Mouse (Mus musculus): Measurements from ENCODE around the gene Anxa5. TPM values are rescaled to one million over a fixed set of nuclear protein-coding genes. Genes with fewer than 3 reads are reported as not detected.

The Anxa5 gene
- polyA plus RNA-seq, 1 experiment from 2014 or later = 348 TPM

DNA sequence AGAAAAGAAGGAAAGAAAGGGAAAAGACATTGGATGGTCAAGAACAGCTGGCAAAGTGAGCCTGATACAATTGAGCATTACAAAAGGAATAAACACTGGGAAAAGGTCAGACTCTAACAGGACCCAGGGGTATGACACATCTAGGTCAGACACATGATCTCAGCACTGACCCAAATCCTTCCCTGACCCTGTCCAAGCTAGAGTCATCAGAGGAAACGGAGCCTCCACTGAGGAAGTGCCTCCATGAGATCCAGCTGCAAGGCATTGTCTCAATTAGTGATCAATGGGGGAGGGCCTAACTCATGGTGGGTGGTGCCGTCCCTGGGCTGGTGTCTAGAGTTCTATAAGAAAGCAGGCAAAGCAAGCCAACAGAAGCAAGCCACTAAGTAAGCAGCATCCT is 6.8 kb downstream of the Anxa5 start:
- no peak for TF ChIP-seq CTCF (IDR thresholded peaks at IDR 0.05; ENCODE audit: low read depth)
- Histone ChIP-seq H3K4me2 (no peak overlapping the region), H3K27me3 (ENCODE audit: insufficient read depth, low read length) (no peaks in the 10 kb centered on the region), H3K36me3 (ENCODE audit: insufficient read depth) (0 out of 2 replicates have a peak, but pooled peaks cover under 1% of the 10 kb centered on the region), H3K27ac (ENCODE audit: low read depth) (no peak overlapping the region), H3K4me1 (ENCODE audit: insufficient read depth) (peaks cover 6% of the 10 kb centered on the region; the same call in 1 of the 2 replicates), H3K9me3 (ENCODE audit: low read depth, low read length) (no peaks in the 10 kb centered on the region), H3K4me3 (ENCODE audit: low read depth, low read length) (no peak overlapping the region), H3K9ac (no peak overlapping the region)
- DNase-seq = no peak
- ATAC-seq (ENCODE audit: insufficient read depth) = no peak
- 57% methylated on average over 2 of the region's 2 CpGs for WGBS

DNA sequence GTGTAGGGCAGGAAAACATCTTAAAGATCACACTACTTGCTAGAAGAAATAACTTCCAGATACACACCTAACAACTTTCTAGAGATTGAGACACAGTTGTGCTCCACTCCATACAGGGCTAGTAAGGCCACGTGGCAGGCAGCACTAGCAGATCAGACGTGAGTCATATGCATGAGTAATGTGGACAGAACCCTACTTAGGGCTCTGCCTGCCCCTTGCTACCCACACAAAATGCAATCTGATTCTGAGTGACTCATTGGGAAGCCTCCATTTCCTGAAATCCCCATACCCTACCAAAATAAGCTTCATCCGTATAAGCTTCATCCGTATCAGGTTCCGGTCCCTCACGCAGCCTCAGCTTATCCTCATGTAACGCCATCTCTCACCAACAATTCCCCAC is 8.1 kb downstream of the Anxa5 start:
- Histone ChIP-seq H3K4me3 (ENCODE audit: low read depth, low read length) (no peak overlapping the region), H3K9ac (no peak overlapping the region), H3K36me3 (ENCODE audit: insufficient read depth) (peaks cover 12% of the 10 kb centered on the region), H3K27me3 (ENCODE audit: insufficient read depth, low read length) (no peaks in the 10 kb centered on the region), H3K9me3 (ENCODE audit: low read depth, low read length) (no peaks in the 10 kb centered on the region), H3K4me2 (no peak overlapping the region), H3K27ac (ENCODE audit: low read depth) (no peak overlapping the region), H3K4me1 (ENCODE audit: insufficient read depth) (no peaks in the 10 kb centered on the region)
- no peak for ATAC-seq (ENCODE audit: insufficient read depth)
- no peak for DNase-seq
- WGBS = 86% methylated on average over 7 of the region's 7 CpGs
- TF ChIP-seq CTCF (IDR thresholded peaks at IDR 0.05; ENCODE audit: low read depth) = no peak

DNA sequence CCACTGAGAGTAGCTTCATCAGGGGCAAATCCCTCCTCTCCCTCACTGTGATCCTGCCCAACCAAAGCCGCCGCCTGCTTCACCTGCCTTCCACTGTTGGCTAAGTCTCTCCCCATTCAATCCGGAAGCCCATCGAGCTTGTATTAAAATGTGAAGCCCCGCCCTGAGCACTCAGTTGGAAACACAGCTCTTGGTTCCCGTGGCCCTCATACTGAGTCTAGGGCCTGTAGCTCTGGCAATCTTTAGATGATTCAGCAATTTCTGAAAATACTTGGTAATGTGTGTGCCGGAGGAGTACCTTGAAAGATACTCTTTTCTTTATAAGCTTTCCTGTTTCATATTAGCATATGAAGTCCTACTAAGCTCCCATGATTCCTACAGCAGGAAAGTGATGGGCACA is 10.2 kb downstream of the Anxa5 start:
- Histone ChIP-seq H3K4me3 (ENCODE audit: low read depth, low read length) (no peak overlapping the region), H3K4me1 (ENCODE audit: insufficient read depth) (no peaks in the 10 kb centered on the region), H3K27me3 (ENCODE audit: insufficient read depth, low read length) (no peaks in the 10 kb centered on the region), H3K27ac (ENCODE audit: low read depth) (no peak overlapping the region), H3K9ac (no peak overlapping the region), H3K36me3 (ENCODE audit: insufficient read depth) (peaks cover 31% of the 10 kb centered on the region), H3K9me3 (ENCODE audit: low read depth, low read length) (no peaks in the 10 kb centered on the region), H3K4me2 (no peak overlapping the region)
- WGBS = 56% methylated on average over 7 of the region's 7 CpGs
- ATAC-seq (ENCODE audit: insufficient read depth) = no peak
- TF ChIP-seq CTCF (IDR thresholded peaks at IDR 0.05; ENCODE audit: low read depth) = no peak
- peak; percentile 15 for DNase-seq

DNA sequence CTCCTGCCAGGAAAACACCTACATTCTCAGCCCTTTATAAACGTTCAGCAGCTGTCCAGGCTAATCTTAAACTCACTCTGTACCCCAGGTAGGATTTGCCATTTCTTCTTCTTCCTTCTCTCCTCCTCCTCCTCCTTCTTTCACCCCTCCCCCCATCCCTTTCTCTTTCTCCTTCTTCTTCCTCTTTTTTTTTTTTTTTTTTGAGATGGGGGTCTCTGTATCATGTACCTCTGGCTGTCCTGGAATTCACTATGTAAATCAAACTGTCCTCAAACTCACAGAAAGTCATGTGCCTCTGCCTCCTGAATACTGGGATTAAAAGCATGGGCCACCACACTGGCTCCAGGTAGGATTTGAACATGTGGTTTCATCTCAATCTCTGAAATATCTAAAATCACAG is 13.3 kb downstream of the Anxa5 start:
- WGBS = 32% methylated on average over 1 of the region's 1 CpGs
- H3K4me1 ChIP-seq (ENCODE audit: insufficient read depth) = no peaks in the 10 kb centered on the region
- no peaks in the 10 kb centered on the region for H3K27me3 ChIP-seq (ENCODE audit: insufficient read depth, low read length)
- ATAC-seq (ENCODE audit: insufficient read depth) (no peak), DNase-seq (no peak)
- H3K36me3 ChIP-seq (ENCODE audit: insufficient read depth) = peaks cover 55% of the 10 kb centered on the region
- TF ChIP-seq CTCF (IDR thresholded peaks at IDR 0.05; ENCODE audit: low read depth) = no peak
- H3K9ac ChIP-seq = no peak overlapping the region
- no peaks in the 10 kb centered on the region for H3K9me3 ChIP-seq (ENCODE audit: low read depth, low read length)
- no peak overlapping the region for H3K4me2 ChIP-seq
- no peak overlapping the region for H3K27ac ChIP-seq (ENCODE audit: low read depth)
- H3K4me3 ChIP-seq (ENCODE audit: low read depth, low read length) = no peak overlapping the region

DNA sequence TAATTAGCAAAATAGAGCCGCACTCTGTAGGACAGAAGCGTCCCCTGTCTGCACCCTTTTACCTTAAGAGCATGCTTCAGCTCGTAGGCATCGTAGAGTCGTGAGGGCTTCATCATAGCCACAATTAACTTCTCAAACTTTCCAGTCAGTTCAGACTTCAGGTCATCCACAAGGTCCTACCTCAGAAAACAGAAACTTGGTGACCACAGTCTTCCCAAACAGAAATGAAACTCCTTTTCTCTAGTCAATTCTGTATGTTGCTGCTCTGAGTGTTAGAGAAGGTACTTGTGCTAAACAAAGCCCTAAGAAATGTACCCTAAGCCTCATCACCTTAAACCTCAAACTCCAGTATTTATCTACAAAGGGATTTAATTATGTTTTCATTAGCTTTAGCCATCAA is 13.9 kb downstream of the Anxa5 start:
- DNase-seq = no peak
- Histone ChIP-seq H3K4me1 (ENCODE audit: insufficient read depth) (no peaks in the 10 kb centered on the region), H3K9me3 (ENCODE audit: low read depth, low read length) (no peaks in the 10 kb centered on the region), H3K4me3 (ENCODE audit: low read depth, low read length) (no peak overlapping the region), H3K27ac (ENCODE audit: low read depth) (no peak overlapping the region), H3K36me3 (ENCODE audit: insufficient read depth) (peaks cover 60% of the 10 kb centered on the region), H3K9ac (no peak overlapping the region), H3K4me2 (no peak overlapping the region), H3K27me3 (ENCODE audit: insufficient read depth, low read length) (no peaks in the 10 kb centered on the region)
- no peak for TF ChIP-seq CTCF (IDR thresholded peaks at IDR 0.05; ENCODE audit: low read depth)
- ATAC-seq (ENCODE audit: insufficient read depth) = no peak
- WGBS = 84% methylated on average over 5 of the region's 5 CpGs

DNA sequence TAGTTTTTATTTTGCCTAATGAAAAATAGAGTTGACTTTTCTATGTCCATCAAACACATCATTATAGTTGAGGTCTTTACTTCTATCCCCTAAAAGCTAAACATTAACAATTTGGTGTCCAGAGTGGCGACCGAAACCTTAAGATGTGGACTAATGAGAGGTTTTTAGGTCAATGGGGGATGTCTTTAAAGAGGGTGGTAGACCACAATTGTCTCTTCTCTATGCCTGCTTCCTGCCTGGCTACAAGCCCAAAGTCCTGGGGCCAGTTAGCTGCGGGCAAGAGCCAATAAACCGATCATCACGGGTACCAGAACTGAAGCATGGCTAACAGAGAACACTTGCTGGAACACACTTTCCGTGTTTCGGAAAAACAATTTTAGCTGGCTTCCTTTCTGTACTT is 15.0 kb downstream of the Anxa5 start:
- no peak overlapping the region for H3K4me3 ChIP-seq (ENCODE audit: low read depth, low read length)
- H3K4me2 ChIP-seq = no peak overlapping the region
- TF ChIP-seq CTCF (IDR thresholded peaks at IDR 0.05; ENCODE audit: low read depth) = no peak
- DNase-seq (no peak), ATAC-seq (ENCODE audit: insufficient read depth) (no peak)
- H3K27me3 ChIP-seq (ENCODE audit: insufficient read depth, low read length) = no peaks in the 10 kb centered on the region
- peaks cover 68% of the 10 kb centered on the region for H3K36me3 ChIP-seq (ENCODE audit: insufficient read depth)
- no peak overlapping the region for H3K9ac ChIP-seq
- H3K27ac ChIP-seq (ENCODE audit: low read depth) = no peak overlapping the region
- no peaks in the 10 kb centered on the region for H3K4me1 ChIP-seq (ENCODE audit: insufficient read depth)
- no peaks in the 10 kb centered on the region for H3K9me3 ChIP-seq (ENCODE audit: low read depth, low read length)
- WGBS = 89% methylated on average over 7 of the region's 7 CpGs

DNA sequence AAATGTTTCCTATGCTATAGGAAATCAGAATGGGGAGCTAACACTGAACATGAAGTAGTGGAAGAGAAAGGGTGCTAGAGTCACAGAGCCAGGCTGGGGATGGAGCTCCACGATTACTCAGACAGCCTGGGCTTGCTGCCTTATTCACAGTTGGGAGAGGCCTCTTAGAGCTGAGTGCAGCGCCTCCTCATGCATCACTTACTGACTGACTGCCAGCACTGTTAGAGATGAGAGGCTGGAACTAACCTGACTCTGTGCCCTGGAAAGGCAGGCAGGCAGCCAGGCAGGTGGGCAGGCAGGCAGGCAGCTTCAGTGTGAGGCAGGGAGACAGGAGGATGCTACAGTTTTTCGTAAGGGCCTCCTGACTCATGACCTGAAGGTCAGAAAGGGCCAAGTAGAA is 20.1 kb downstream of the Anxa5 start:
- Histone ChIP-seq H3K9ac (no peak overlapping the region), H3K9me3 (ENCODE audit: low read depth, low read length) (no peaks in the 10 kb centered on the region), H3K36me3 (ENCODE audit: insufficient read depth) (peaks cover 79% of the 10 kb centered on the region), H3K4me2 (no peak overlapping the region), H3K4me1 (ENCODE audit: insufficient read depth) (no peaks in the 10 kb centered on the region), H3K27ac (ENCODE audit: low read depth) (no peak overlapping the region), H3K27me3 (ENCODE audit: insufficient read depth, low read length) (no peaks in the 10 kb centered on the region), H3K4me3 (ENCODE audit: low read depth, low read length) (no peak overlapping the region)
- WGBS = 72% methylated on average over 3 of the region's 3 CpGs
- no peak for DNase-seq
- ATAC-seq (ENCODE audit: insufficient read depth) = no peak
- no peak for TF ChIP-seq CTCF (IDR thresholded peaks at IDR 0.05; ENCODE audit: low read depth)

DNA sequence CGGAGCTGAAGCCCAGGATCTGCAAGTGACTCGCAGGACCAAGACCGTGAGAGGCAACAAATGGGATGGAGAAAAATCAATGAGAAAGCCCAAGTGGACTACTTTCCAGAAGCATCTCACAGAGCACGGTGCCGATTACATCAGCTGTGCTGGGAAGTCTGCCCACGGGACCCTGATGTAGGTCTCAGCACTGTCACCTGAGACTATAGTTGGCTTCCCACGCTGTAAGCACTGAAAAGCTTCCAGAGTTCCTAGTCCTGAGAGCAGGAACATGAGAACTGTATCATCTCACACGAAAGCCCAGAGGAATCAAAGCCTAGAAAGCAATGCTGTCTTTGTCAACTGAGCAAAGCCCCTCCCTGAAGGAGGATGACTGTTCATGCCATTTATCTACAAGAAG is 20.6 kb downstream of the Anxa5 start:
- Histone ChIP-seq H3K4me2 (no peak overlapping the region), H3K4me3 (ENCODE audit: low read depth, low read length) (no peak overlapping the region), H3K4me1 (ENCODE audit: insufficient read depth) (no peaks in the 10 kb centered on the region), H3K9ac (no peak overlapping the region), H3K36me3 (ENCODE audit: insufficient read depth) (peaks cover 80% of the 10 kb centered on the region), H3K9me3 (ENCODE audit: low read depth, low read length) (no peaks in the 10 kb centered on the region), H3K27me3 (ENCODE audit: insufficient read depth, low read length) (no peaks in the 10 kb centered on the region), H3K27ac (ENCODE audit: low read depth) (no peak overlapping the region)
- WGBS = 91% methylated on average over 8 of the region's 8 CpGs
- DNase-seq (no peak), ATAC-seq (ENCODE audit: insufficient read depth) (no peak)
- no peak for TF ChIP-seq CTCF (IDR thresholded peaks at IDR 0.05; ENCODE audit: low read depth)
